21 mouse cellular contexts compared by ENCODE assay signal in the genomic region with DNA sequence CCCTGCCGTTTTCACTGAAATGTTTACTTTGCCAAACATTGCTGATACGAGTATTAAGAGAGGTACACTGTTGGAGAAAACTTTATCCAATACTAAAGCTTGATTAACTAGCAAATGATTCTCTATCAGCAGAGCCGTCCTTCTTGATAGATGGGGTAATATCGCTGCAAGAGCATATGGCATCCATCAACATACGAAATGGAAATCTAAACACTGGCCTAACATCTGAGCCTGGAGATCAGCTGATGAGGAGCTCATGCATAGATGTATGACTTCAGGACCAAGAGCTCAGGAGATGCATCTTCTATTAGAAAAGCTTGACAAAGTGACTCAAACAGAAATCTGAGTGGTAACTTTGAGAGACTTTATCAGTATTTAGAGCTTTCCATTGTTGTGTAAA.
DNase-seq lines count a peak whose midpoint lies in the region; ATAC-seq and TF ChIP-seq lines count a peak whose summit lies in the region.
"Had no signal": no experiment of that assay in that cellular context is flagged by ENCODE, and none has a peak within 500 bp of the region (broad histone marks: within the 10 kb centered on the region; RNA-seq: fewer than 3 reads in every experiment).

No protein-coding gene starts in this region.

- no peak; the same call in 1 of the 2 replicates for ATAC-seq in lung, embryonic 14.5 days (ENCODE audit: insufficient read depth)
- ATAC-seq in hindbrain, embryonic 12.5 days (ENCODE audit: low FRiP score), result peak; percentile 85
- peak; percentile 85 for ATAC-seq in neural tube, embryonic 13.5 days (ENCODE audit: low read depth)
- no peak for ATAC-seq in liver, embryonic 12.5 days
- ATAC-seq: activated CD4-positive, CD25-positive, alpha-beta regulatory T cell, adult 4 months; Patski had no signal

- H3K27me3 ChIP-seq in lung, embryonic 14.5 days (ENCODE audit: insufficient read depth, low read length), result no peaks in the 10 kb centered on the region
- no peaks in the 10 kb centered on the region for H3K27me3 ChIP-seq in hindbrain, embryonic 12.5 days
- H3K27me3 ChIP-seq in neural tube, embryonic 13.5 days, result no peaks in the 10 kb centered on the region
- H3K27me3 ChIP-seq in liver, embryonic 12.5 days (replicated peaks), result no peaks in the 10 kb centered on the region
- H3K27me3 ChIP-seq: embryonic facial prominence, embryonic 13.5 days; forebrain, embryonic 12.5 days; heart, embryonic 12.5 days; hindbrain, embryonic 15.5 days had no signal

- no peak overlapping the region for H3K4me3 ChIP-seq in lung, embryonic 14.5 days (ENCODE audit: low read depth, low read length)
- H3K4me3 ChIP-seq in hindbrain, embryonic 12.5 days, result no peak overlapping the region
- no peak overlapping the region for H3K4me3 ChIP-seq in neural tube, embryonic 13.5 days
- H3K4me3 ChIP-seq in liver, embryonic 12.5 days, result no peak overlapping the region
- H3K4me3 ChIP-seq: embryonic facial prominence, embryonic 13.5 days; forebrain, embryonic 12.5 days; gastrocnemius, adult 2 months; heart, embryonic 12.5 days; hindbrain, embryonic 15.5 days had no signal

- no peak overlapping the region for H3K9ac ChIP-seq in lung, embryonic 14.5 days
- H3K9ac ChIP-seq in hindbrain, embryonic 12.5 days, result no peak overlapping the region
- H3K9ac ChIP-seq in neural tube, embryonic 13.5 days, result no peak overlapping the region
- H3K9ac ChIP-seq in liver, embryonic 12.5 days, result no peak overlapping the region
- H3K9ac ChIP-seq: embryonic facial prominence, embryonic 13.5 days; forebrain, embryonic 12.5 days; heart, embryonic 12.5 days; hindbrain, embryonic 15.5 days had no signal

- H3K4me2 ChIP-seq in lung, embryonic 14.5 days, result no peak overlapping the region
- no peak overlapping the region for H3K4me2 ChIP-seq in hindbrain, embryonic 12.5 days (replicated peaks)
- no peak overlapping the region for H3K4me2 ChIP-seq in neural tube, embryonic 13.5 days
- H3K4me2 ChIP-seq in liver, embryonic 12.5 days, result no peak overlapping the region
- H3K4me2 ChIP-seq: embryonic facial prominence, embryonic 13.5 days; forebrain, embryonic 12.5 days; heart, embryonic 12.5 days; hindbrain, embryonic 15.5 days had no signal

- TF ChIP-seq CTCF in lung, embryonic 14.5 days (IDR thresholded peaks at IDR 0.05; ENCODE audit: low read depth), result no peak

- no peaks in the 10 kb centered on the region for H3K4me1 ChIP-seq in lung, embryonic 14.5 days (ENCODE audit: insufficient read depth)
- no peaks in the 10 kb centered on the region for H3K4me1 ChIP-seq in hindbrain, embryonic 12.5 days
- H3K4me1 ChIP-seq in neural tube, embryonic 13.5 days (replicated peaks), result peaks cover 9% of the 10 kb centered on the region; the same call in 1 of the 2 replicates
- H3K4me1 ChIP-seq in liver, embryonic 12.5 days, result no peaks in the 10 kb centered on the region
- H3K4me1 ChIP-seq: embryonic facial prominence, embryonic 13.5 days; forebrain, embryonic 12.5 days; heart, embryonic 12.5 days; hindbrain, embryonic 15.5 days had no signal

- WGBS in lung, embryonic 14.5 days, result 30% methylated on average over 5 of the region's 5 CpGs
- 58% methylated on average over 5 of the region's 5 CpGs for WGBS in hindbrain, embryonic 12.5 days
- 39% methylated on average over 5 of the region's 5 CpGs for WGBS in neural tube, embryonic 13.5 days
- 59% methylated on average over 5 of the region's 5 CpGs for WGBS in liver, embryonic 12.5 days (ENCODE audit: insufficient replicate concordance)

- no peaks in the 10 kb centered on the region for H3K36me3 ChIP-seq in lung, embryonic 14.5 days (ENCODE audit: insufficient read depth)
- no peaks in the 10 kb centered on the region for H3K36me3 ChIP-seq in hindbrain, embryonic 12.5 days
- H3K36me3 ChIP-seq in neural tube, embryonic 13.5 days, result no peaks in the 10 kb centered on the region
- H3K36me3 ChIP-seq in liver, embryonic 12.5 days, result no peaks in the 10 kb centered on the region
- H3K36me3 ChIP-seq: embryonic facial prominence, embryonic 13.5 days; forebrain, embryonic 12.5 days; heart, embryonic 12.5 days; hindbrain, embryonic 15.5 days had no signal

- no peaks in the 10 kb centered on the region for H3K9me3 ChIP-seq in lung, embryonic 14.5 days (ENCODE audit: low read depth, low read length)
- H3K9me3 ChIP-seq in hindbrain, embryonic 12.5 days (replicated peaks), result no peaks in the 10 kb centered on the region
- no peaks in the 10 kb centered on the region for H3K9me3 ChIP-seq in neural tube, embryonic 13.5 days
- no peaks in the 10 kb centered on the region for H3K9me3 ChIP-seq in liver, embryonic 12.5 days (replicated peaks)
- H3K9me3 ChIP-seq: embryonic facial prominence, embryonic 13.5 days; forebrain, embryonic 12.5 days; heart, embryonic 12.5 days; hindbrain, embryonic 15.5 days had no signal

- peak; percentile 23 for DNase-seq in embryo, embryonic 11 days
- no peak for DNase-seq in embryo, embryonic 9.5 days (ENCODE audit: extremely low spot score)
- DNase-seq in lung, embryonic 14.5 days, result peak; percentile 52
- DNase-seq in lung, adult 18-20 months, result no peak
- DNase-seq in left cerebral cortex, adult 9 months (ENCODE audit: low spot score in 2 of 2), result no peak
- DNase-seq: adrenal gland, adult 2 months; cerebellum, adult 18-20 months; cerebellum, adult 9-11 months; cerebellum, postnatal 36 days; gastrocnemius, adult 2 months; gastrocnemius, postnatal 25 days; kidney, adult 11 months had no signal

- H3K27ac ChIP-seq in lung, embryonic 14.5 days (ENCODE audit: low read depth), result no peak overlapping the region
- no peak overlapping the region for H3K27ac ChIP-seq in hindbrain, embryonic 12.5 days
- no peak overlapping the region for H3K27ac ChIP-seq in neural tube, embryonic 13.5 days (replicated peaks)
- no peak overlapping the region for H3K27ac ChIP-seq in liver, embryonic 12.5 days
- H3K27ac ChIP-seq: embryonic facial prominence, embryonic 13.5 days; forebrain, embryonic 12.5 days; gastrocnemius, adult 2 months; hindbrain, embryonic 15.5 days had no signal

Comparison
In these comparisons a context has a peak if more than half of its experiments do, and no peak if none do; other contexts are left out.
1. DNase-seq: peak in embryo, embryonic 11 days (single experiment) and lung, embryonic 14.5 days (single experiment); none in embryo, embryonic 9.5 days (single experiment), lung, adult 18-20 months (0 of 2) and left cerebral cortex, adult 9 months (0 of 2).
2. ATAC-seq: peak in hindbrain, embryonic 12.5 days (single experiment) and neural tube, embryonic 13.5 days (single experiment); none in lung, embryonic 14.5 days (single experiment) and liver, embryonic 12.5 days (single experiment).